Mouse (Mus musculus) right cerebral cortex, postnatal 36 days (tissue): ENCODE results near the gene Lrig2.
A peak's percentile ranks its signal among the peaks of the same experiment; 100 is the strongest.
"Not testable (repeated sequence)": the region's sequence is repeated elsewhere in the genome, so short reads cannot be mapped to it uniquely, and the experiment has no call there.

ENCODE experiments used
- DNase-seq, 2 experiments: peaks; one replicate each; pipeline ENCODE4 v3.0.0; 2022; ENCODE audit warnings: low spot score in 2 of 2, mixed read lengths in 1 of 2

Lrig2 gene

DNA sequence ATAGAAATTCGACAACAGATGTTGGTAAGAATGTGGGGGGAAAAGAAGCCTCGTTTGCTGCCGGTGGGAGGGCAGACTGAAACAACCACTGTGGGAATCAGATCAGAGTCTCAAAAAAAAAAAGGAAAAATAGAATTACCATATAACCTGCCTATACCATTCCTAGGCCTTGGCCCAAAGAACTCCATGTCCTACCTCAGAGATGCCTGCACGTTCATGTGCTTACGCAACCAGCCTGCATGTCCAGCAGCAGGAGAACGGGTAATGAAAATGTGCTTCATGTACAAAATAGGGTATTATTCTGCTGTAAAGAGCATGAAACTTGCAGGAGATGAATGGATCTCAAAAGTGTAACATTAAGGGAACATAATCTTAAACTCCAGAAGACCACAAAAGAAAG lies 79.1 kb downstream of the Lrig2 start:
- DNase-seq = no peak

DNA sequence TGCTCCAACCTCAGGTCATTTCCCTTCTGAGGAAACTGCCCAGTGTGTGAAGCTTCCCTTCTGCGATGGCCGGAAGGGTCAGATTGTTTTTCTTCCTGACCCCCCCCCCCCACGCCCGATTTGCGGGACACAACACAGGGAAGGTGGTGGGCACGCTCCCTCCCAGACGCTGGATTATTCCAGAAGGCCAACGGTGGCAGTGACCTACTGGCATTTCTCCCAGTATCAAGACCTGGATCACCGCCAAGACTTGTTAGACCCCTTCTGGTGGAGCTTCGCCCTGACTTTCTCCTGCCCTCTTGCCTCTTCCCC lies 79.9 kb downstream of the Lrig2 start:
- DNase-seq = no peak

DNA sequence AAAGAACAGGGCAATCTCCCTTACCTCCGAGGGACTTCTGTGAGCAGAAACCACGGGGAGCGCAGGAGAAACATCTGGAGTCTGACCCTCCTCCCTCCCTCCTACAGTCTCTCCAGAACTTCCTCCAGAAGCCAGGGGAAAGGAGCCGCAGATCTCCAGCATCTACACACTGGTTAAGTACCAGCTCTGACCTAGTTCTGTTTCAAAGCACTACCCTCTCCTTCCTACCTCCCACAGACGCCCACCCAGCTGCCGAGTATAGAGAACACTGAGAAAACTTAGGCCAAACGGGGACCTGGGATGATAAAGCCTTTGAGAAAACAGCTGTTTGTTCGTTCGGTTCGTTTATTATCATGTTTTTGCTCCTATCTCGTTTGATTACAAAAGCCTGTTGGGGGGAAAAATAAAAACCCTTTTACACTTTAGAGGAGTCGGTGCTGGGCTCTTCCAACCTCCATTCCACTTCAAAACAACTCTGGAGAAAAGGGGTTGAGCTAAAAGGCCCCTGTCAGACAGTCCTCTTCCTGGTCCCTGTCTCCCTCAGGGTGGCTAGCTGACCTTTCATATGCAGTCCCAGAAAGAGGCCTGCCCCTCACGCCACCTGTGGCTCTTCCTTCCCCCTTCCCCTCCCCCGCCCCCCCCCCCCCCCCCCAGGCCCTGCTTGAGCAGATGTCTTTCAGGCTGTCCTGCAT lies 80.4 kb downstream of the Lrig2 start:
- peak; percentile 37 to 68 for DNase-seq

DNA sequence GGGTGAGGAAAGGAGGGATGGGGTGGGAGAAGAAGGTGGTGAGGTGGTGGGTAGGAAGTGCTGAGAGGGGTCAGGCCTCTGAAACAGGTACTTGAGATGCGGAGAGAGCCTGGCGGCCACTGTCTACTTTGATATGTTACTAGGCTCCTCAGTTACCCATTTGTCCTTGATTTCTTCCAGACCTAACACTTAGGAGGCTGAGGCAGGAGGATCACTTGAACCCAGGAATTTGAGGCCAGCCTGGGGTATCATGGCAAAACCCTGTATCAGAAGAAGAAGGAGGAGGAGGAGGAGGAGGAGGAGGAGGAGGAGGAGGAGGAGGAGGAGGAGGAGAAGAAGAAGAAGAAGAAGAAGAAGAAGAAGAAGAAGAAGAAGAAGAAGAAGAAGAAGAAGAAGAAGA lies 84.4 kb downstream of the Lrig2 start:
- DNase-seq = not testable (repeated sequence)

DNA sequence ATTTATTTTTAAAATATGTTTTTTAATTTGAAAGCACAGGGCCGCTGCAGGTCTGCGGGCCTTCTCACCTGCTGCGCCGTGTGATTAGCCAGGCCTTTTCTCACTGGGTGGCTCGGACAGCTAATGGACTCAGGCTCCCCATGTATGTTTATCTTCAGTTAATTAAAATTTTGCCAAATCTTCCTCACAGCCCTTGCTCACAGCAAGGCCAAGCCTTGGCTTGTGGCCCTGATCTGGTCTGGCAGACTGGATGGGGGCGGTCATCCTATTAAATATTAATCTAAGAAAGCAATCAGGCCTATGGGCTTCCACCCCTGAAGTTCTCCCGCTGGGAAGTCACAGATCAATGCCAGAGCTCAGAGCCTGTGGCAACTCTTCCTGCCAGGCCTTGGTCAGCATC lies 87.4 kb downstream of the Lrig2 start:
- no peak for DNase-seq

DNA sequence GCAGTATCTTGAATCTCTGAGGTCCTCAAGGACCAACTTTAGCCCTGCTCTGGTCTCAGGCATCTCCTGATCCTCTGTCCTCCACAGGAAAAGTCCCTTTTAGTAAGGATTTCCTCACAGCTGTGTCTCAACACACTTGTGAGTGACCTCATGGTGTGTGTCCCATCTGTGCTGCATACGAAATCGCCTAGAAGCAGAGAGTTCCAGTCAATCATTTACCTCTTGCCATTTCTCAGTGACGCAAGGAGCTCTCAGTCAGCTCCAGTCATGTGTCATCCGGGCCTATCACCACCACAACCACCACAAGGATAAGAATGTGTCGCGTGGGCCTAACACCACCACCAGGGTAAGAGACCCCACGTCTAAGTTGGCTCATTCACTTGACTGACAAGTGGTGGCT lies 90.8 kb downstream of the Lrig2 start:
- DNase-seq = no peak

- no peak for DNase-seq
Observed at GRCm38 (mm10) chr3:104419990-104420389, 91.7 kb downstream of the Lrig2 start.

GRCm38 (mm10) chr3:104416806-104417205 lies 94.9 kb downstream of the Lrig2 start:
- DNase-seq = no peak

GRCm38 (mm10) chr3:104412482-104412881 lies 99.2 kb downstream of the Lrig2 start:
- DNase-seq = no peak

DNA sequence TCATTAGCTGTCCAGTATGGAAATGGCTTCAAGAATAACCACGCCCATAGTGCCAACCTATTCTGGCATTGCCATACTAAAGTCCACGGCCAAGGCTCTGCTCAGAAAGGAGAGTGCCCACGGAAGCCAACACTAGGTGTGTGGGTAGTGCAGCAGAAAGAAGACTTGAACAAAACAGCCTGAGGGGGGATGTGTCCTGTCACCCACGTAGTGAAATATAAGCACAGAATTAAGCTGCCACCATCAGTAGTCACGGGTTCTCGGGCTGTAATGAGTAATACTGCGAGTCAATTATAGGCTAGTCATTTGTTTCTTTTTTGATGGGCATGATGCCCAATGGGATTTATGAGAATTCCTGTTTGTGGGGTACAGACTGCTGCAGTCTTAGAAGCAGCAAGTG lies 104.2 kb downstream of the Lrig2 start:
- DNase-seq = peak in 1 of 2 experiments; percentile 38

DNA sequence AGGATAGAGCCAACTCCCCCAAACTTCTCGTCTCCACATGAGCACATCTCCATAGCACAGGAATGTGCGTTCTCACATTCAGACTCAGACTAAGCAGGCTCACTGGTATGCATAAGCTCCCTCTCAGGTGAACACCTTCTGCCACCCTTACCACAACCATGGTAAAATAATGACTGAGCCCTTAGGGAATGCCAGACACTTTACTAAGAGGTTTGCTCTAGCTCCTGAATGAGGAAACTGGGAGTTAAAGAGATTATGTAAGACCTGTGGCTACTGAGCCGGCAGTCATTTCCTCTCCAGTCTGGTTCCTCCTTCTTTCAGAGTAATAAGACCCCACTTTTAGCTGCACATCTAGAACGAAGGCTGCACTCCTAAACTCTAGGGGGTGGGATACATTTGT lies 108.1 kb downstream of the Lrig2 start:
- DNase-seq = no peak

DNA sequence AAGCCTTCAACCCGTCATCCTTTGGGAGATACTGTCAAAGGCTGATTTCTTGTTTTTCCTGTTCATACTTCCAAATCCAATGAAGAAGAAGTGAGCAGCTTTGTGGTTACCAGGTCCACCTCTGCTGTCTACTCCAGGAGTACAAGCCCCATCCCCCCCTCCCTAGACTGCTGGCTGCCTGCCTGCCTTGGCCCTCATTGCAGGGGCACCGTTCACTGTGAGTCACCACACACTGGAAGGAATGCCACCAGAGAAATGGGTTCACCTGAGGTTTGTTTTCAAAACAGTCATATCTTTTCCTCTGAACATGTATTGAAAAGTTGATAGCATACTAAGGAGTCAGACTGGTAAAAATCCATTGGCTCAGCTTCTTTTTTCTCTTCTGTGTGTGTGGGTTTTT lies 110.5 kb downstream of the Lrig2 start:
- DNase-seq = no peak

DNA sequence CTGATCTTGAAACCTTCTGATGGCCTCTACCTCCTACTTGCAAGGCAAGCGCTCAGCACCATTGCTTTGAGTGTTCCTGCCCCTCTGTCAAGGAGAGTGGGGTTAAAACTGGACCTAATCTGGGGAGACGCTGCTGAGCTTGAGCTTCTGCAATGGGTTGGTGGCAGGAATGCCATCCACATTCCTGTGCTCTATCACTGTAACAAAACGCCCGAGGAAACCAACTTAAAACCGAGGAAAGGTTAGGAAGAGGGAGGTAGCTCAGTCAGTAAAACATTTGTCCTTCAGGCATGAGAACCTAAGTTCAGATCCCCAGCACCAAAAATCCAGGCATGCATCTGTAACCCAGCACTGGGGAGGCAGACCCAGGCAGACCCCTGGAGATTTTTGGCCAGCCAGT lies 111.6 kb downstream of the Lrig2 start:
- no peak for DNase-seq

DNA sequence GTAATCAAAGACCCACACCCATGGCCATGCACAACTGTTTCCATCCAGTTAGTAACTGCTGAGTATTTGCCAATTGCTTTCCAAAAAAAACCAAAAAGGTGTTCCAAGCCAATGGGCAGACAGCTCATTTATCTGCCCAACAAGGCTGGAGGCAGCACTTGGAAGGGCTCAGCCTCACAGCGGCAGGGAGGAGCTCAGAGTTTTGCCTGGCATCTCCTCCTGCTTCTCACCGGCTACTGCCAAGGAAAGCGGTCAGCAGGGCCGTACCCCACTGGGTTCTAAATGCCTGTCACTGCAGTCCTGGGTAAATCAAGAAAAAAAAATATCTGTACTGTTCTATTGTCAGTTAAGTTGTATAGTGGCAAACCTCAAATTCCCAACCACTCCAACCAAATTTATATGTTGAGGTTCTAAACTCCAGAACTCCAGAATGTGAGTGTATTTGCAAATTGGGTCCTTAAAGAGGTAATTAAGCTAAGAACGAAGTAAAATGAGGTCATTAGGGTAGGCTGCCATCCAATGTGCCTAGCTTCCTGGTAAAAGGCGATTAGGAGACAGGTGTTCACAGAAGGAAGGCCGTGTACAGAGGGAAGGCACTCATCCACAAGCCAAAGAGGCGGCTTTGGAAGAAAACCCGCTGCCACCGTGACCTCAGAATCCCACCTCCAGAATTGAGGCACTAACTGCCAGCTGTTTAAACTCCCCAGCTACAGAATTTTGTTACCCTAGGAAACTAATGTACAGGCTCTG lies 112.2 kb downstream of the Lrig2 start:
- DNase-seq = no peak

DNA sequence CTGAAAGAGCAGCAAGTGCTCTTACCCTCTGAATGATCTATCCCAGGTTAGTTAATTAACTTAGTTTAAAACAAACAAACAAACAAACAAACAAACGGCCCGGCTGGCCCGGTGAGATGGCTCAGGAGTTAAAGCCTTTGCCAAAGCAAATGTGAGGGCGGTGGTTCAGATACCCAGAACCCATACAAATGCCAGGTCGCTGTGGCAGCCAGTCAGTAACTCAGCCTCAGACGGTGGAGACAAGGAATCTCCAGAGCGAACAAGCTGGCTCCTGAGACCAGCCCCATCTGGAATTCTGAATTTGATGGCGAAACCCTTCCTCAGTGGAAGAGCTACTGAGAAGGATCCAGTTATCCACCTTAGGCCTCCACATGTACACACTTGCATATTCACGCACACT lies 114.4 kb downstream of the Lrig2 start:
- DNase-seq = no peak

DNA sequence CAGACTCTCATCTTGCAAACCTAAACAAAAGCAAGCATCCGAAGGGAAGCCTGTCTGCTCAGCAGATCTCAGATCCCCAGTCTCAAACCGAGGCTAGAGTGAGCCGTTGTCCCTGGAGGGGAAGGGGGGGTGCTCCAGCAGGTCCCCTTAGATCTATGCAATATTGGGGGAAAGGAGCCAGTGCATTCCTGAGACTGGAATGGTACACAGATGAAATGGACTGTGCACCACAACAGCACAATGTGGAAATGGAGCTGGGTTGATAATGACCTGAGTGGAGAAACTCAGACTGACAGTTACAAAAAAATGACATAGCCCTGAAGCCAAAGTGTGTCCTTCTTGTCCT lies 115.0 kb downstream of the Lrig2 start:
- no peak for DNase-seq

- no peak for DNase-seq
Observed at GRCm38 (mm10) chr3:104396067-104396735, 115.5 kb downstream of the Lrig2 start.

GRCm38 (mm10) chr3:104390072-104390471 lies 121.6 kb downstream of the Lrig2 start:
- DNase-seq = no peak

- DNase-seq = no peak
Observed at GRCm38 (mm10) chr3:104389449-104389848, 122.3 kb downstream of the Lrig2 start.

- DNase-seq = peak; percentile 40 to 44
Observed at GRCm38 (mm10) chr3:104385587-104385986, 126.1 kb downstream of the Lrig2 start.

DNA sequence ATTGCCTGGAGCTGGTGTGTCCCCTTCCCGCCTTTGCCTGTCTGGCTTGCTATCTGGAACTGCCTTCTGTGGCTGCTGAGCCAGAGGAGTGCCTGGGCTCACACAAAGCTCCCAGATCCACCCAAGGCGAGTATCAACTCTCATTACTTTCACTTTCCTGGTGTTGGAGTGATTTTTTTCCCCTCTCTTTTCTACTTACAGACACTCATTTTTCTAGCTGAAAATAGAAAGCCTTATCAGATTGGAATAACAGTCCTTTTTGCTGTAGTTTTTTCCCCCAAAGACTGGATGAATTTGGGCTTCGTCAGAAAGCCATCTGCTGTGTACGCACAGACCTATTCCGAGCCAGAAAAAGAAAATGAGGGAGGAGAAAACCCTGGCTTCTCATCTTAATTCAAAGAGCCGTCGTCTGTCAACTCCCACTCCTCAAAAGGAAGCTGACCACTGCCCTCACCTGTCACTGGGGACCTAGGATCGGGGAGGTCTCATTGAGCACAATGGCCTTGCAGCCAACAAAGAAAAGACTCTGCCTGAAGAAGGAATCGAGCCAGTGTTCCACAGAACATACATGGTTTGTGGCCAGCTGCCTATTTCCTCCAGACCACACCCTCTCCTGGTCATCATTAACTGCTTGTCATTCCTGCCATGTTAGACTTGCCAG lies 127.9 kb downstream of the Lrig2 start:
- DNase-seq = peak; percentile 17 to 33

- DNase-seq = no peak
Observed at GRCm38 (mm10) chr3:104378228-104378627, 133.5 kb downstream of the Lrig2 start.

- DNase-seq = no peak
Observed at GRCm38 (mm10) chr3:104373907-104374306, 137.8 kb downstream of the Lrig2 start.
